Mouse (Mus musculus) heart, postnatal 25 days (tissue): ENCODE data around the gene T2. TPM values are rescaled to one million over a fixed set of nuclear protein-coding genes. Genes with fewer than 3 reads are reported as not detected.

Experiments used
- DNase-seq: peaks from one replicate; pipeline ENCODE4 v3.0.0; 2022; ENCODE audit warnings: low spot score
- intact Hi-C: fragments of 180-260 bp; cut with DNase I; formaldehyde crosslinking; loops from one replicate; pipeline ENCODE4 v1.15.1; 2025
- total RNA-seq, 2 experiments: library from RNA; stranded (reverse); gene quantifications; 2 replicates each; pipeline ENCODE4 v1.2.3; 2021

The T2 gene
- total RNA-seq, 2 experiments from 2014 or later = 0.31 to 0.47 TPM

DNA sequence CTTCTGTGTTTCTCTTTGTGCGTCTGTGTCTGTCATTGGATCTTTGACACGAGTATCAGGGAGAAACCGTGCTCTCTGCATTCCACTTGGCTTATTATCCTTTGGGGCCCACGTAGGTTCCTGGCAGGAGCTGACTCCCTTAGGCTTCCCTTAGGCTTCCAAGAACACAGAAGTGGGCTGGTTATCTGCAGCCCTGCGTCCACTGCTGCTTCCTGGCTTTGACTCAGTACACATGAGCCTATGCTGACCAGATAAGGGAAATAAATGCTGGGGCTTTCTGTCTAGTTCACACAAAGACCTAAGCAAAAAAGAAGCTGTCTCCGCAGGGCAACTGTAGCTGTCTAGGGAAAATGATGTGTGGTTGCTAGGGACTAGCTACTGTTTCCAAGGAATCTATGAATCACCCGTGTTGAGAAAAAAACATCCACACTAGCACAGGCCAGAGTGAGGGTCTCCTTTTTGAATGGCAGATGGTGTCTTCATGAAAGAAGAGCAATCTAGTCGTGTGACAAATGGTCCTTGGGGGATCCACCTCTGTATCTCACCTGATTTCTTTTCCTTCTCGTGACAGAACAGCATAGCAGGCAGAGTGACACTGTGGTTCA is 101.2 kb downstream of the T2 start:
- no peak for DNase-seq
- intact Hi-C loops = no loop called here

DNA sequence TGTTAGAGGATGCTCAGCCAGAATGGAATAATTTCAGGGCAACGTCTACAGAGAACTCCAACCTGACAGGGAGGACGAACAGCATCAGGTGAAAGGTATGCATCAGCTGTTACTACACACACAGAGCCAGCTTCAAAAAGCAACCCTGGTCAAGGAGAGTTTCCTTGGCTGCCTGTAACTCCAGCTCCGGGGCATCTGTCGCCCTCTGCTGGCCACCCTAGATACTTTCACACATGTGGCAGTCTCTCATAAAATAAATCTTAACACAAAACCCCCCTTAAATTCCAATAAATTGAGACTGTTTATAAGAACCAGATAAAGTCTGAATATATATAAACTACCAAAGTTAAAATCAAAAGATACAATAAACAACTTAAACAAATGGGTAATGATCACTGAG is 105.8 kb downstream of the T2 start:
- DNase-seq = no peak
- intact Hi-C loops = loop anchor here (10.0 kb wide), 1 partner anchor 483 kb away; no protein-coding TSS in a partner anchor

DNA sequence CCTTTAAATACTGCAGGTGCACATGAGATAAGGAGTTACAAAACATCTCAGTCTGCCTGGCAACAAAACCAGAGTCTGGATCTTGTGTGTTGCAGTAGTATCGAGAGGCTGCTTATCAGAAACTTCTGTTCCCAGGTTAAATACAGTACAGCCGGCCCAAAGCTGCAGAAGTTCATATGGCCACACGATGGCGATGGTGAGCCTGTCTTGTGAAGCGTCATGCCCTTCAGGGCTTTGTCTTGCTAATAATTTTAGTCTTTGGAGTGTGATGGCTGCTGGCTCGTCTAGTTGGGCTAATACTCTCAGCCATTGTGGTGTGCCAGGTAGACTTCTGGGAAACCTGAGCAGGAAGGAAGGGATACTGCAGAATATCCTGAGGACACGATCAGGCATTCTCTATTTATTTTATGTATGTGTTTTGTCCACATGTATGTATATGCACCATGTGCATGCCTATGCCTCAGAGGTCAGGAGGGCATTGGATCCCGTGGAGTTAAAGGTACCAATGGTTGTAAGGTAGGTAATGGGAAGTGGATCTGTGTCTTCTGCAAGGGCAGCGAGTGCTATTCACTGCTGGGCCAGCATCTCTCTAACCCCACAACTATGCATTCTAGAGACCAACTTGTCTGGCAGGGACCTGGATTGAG is 107.8 kb downstream of the T2 start:
- no peak for DNase-seq
- intact Hi-C loops = loop anchor here (10.0 kb wide), 1 partner anchor 481 kb away; no protein-coding TSS in a partner anchor

DNA sequence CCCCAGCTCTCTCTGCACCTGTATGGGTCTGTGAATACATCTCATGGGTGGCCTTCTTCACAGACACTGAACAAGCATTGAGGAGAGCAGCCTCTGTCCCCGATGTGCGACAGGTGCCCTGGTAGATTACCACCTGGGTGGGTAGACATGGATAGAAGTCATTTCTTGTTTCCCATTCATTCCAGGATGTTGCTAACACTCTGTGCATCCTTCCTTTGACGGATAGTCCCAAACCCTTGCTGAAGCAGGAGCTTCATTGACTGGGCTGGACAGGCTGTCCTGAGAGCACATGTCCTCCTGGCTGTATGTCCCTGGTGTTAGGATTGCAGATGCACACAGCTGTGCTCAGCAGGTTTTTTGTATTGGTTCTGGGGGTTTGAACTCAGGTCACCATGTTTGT is 112.0 kb downstream of the T2 start:
- no peak for DNase-seq
- intact Hi-C loops = loop anchor here (1.0 to 10.0 kb wide), 2 partner anchors 125 to 477 kb away; no protein-coding TSS in a partner anchor

DNA sequence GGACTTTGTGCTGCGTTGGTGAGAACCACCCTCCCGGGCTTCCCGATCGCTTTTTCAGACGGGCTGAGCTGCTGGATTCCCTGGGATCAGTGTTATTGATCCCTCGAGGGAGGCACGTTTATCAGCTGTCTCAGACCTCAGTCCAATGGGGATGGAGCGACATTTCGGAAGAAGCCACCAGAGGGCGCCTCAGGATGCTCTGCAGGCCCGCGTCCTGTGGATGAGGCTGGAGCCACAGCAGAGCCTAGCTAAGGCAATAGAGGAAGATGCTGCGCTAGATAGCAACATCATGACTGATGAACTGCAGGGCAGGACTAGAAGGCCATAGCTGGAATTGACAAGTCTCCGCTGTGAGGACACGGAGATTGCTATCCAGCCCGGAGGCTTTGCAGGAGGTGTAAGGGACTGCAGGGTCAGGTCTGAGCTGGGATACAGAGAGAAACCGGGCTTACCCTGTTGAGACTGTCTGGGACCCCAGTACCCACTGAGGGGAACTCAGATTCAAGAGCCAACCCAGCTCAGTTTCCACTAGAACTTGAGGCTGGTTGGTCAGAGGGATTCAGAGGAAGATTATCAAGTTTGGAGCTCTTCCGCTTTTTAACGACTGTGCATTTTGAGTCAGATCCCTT is 113.0 kb downstream of the T2 start:
- DNase-seq = peak; percentile 24
- intact Hi-C loops = loop anchor here (1.0 to 10.0 kb wide), 2 partner anchors 123 to 476 kb away; no protein-coding TSS in a partner anchor

Other genes with a start within 250 kb of the T2 start
- gene Gm49673, start 208.2 kb upstream of the T2 start, total RNA-seq = not detected
- gene Rnaset2a, start 207.9 kb upstream of the T2 start, total RNA-seq = 10 to 100 TPM; 20.2 to 25.2 TPM
- gene Fgfr1op, start 190.5 kb upstream of the T2 start, total RNA-seq = 10 to 100 TPM; 12.3 to 13.8 TPM
- gene Ccr6, start 119.9 kb upstream of the T2 start, total RNA-seq = not detected
- 100 to 1,000 TPM; 784 to 801 TPM for gene Mpc1, start 73.1 kb upstream of the T2 start, total RNA-seq
- 10 to 100 TPM; 15.9 to 17.6 TPM for gene Sft2d1, start 44.9 kb upstream of the T2 start, total RNA-seq
- under 1 TPM; 0.25 to 0.44 TPM for gene Prr18, start 18.5 kb upstream of the T2 start, total RNA-seq
- gene T, start 78.4 kb downstream of the T2 start, total RNA-seq = not detected
- 1 to 10 TPM; 2.5 to 4.5 TPM for gene Pde10a, start 169.4 kb downstream of the T2 start, total RNA-seq
- gene Gm17087, start 211.0 kb downstream of the T2 start, total RNA-seq = not detected